Mouse (Mus musculus) lung, embryonic 16.5 days (tissue): Measurements from ENCODE around the gene Mlxip. TPM values are rescaled to one million over a fixed set of nuclear protein-coding genes. Genes with fewer than 3 reads are reported as not detected.

Experiments
- ATAC-seq: fragments of 200-750 bp; cut with Nextera tagmentation; 2 replicates; pipeline ENCODE4 v1.8.0; 2017; ENCODE audit warnings: low read depth, mild to moderate bottlenecking, moderate library complexity
- H3K27ac ChIP-seq: fragments of 300-500 bp; sonication (generic); 2 replicates; pipeline ENCODE4 v1.5.1; 2014; ENCODE audit warnings: mild to moderate bottlenecking, control low read depth, low read length
- H3K27me3 ChIP-seq: fragments of 300-500 bp; sonication (generic); 2 replicates; pipeline ENCODE4 v1.6.1; 2014; ENCODE audit warnings: low read depth, low read length, mixed read lengths; ENCODE audit not compliant: control insufficient read depth, insufficient read depth
- H3K36me3 ChIP-seq: fragments of 300-500 bp; sonication (generic); 2 replicates; pipeline ENCODE4 v1.6.1; 2014; ENCODE audit warnings: low read length; ENCODE audit not compliant: control insufficient read depth, insufficient read depth
- H3K4me1 ChIP-seq: fragments of 300-500 bp; sonication (generic); replicated peaks from 2 replicates; pipeline ENCODE4 v1.6.1; 2014; ENCODE audit warnings: low read length, mixed read lengths; ENCODE audit not compliant: control insufficient read depth, insufficient read depth
- H3K4me2 ChIP-seq: fragments of 300-500 bp; sonication (generic); 2 replicates; pipeline ENCODE4 v1.6.1; 2014; ENCODE audit warnings: low read depth, low read length, control low read depth
- H3K4me3 ChIP-seq: fragments of 300-500 bp; sonication (generic); 2 replicates; pipeline ENCODE4 v1.5.1; 2014; ENCODE audit warnings: mild to moderate bottlenecking, low read length, control low read depth
- H3K9ac ChIP-seq: fragments of 300-500 bp; sonication (generic); 2 replicates; pipeline ENCODE4 v1.6.1; 2014; ENCODE audit warnings: low read length, control low read depth
- H3K9me3 ChIP-seq: fragments of 300-500 bp; sonication (generic); 2 replicates; pipeline ENCODE4 v1.6.1; 2016; ENCODE audit warnings: low read length; ENCODE audit not compliant: control insufficient read depth
- WGBS: fragments of 180-500 bp; shearing (Covaris S2); extraction: QIAGEN DNeasy Blood & Tissue Kit; methylation state at CpG from one replicate; pipeline ENCODE4 v1.1.7; 2014; 5-methylcytosine and 5-hydroxymethylcytosine counted together
- polyA plus RNA-seq: library from polyadenylated mRNA; unstranded; fragments of >200 nt; fragmentation: Nextera tagmentation; extraction: Ambion mirVana; gene quantifications from 2 replicates; pipeline ENCODE4 v1.2.1, GENCODE M21; 2015

Mlxip gene
- polyA plus RNA-seq, 1 experiment from 2014 or later, result 17.8 TPM

DNA sequence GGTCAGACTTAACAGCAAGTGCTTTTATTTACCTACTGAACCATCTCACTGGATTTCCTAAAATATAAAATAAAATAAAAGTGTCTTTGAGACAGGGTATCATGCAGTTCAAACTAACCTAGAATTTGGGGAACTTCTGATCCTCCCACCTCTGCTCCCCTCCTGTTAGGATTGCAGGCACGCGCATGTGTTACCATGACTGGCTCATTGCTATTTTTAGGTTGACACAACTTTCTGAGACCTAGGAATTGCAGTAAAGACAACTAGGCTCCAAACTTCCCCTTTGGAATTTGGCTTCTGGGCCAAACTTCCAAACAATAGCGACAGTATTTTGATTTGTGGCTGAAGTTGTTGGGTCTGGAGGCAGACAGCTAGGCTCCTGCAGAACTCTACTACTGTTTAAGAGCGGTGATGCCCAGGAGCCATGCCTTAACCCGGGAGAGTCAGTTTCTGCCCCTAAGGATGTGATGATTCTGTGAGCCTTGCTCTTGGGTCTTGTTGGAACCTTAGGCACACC, 754 bp upstream of the Mlxip start:
- Histone ChIP-seq H3K27ac (peak overlapping the region; percentile 93), H3K9me3 (no peaks in the 10 kb centered on the region), H3K4me1 (peaks cover 24% of the 10 kb centered on the region), H3K9ac (peak overlapping the region; percentile 55), H3K4me2 (peak overlapping the region; percentile 92), H3K4me3 (peak overlapping the region; percentile 96), H3K36me3 (no peaks in the 10 kb centered on the region), H3K27me3 (no peaks in the 10 kb centered on the region)
- 14% methylated on average over 5 of the region's 5 CpGs for WGBS
- ATAC-seq, result peak; percentile 6; the same call in 1 of the 2 replicates

DNA sequence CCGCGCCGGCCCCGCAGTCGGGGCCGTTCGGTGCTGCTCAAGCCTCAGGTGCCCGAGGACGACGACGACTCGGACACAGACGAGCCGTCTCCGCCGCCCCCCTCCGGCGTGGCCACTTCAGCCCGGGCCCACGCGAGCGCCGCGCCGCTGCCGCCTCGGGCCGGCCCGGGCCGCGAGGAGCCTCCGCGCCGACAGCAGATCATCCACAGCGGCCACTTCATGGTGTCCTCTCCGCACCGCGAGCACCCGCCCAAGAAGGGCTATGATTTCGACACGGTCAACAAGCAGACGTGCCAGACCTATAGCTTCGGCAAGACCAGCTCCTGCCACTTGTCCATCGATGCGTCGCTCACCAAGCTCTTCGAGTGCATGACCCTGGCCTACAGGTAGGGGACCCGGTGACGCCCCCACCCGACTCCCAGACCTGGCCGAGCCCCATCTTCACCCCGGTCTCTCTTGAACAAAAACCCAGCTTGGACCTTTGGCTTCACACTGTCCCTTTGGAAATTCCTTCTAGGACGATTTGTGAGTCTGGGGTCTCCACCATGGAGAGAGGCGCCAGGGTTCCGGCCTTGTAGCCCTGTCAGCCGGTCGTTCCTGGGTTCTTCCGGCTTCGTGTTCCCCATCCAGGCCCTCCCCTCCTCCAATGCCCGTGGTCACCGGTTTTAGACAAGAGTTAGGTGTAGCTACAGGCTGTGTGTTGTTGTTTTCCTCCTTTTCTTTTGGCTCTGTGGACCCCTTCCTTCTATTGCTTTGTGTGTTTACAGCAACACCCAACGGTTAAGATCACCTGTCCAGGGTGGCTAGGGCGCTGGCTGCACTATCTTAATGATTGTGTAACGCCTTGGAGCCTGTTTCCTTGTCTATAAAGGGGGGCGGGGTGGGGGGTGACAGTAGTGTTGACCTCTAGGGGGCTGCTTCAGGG, 621 bp downstream of the Mlxip start:
- H3K27me3 ChIP-seq, result no peaks in the 10 kb centered on the region
- peak overlapping the region; percentile 93 for H3K27ac ChIP-seq
- peak overlapping the region; percentile 95 for H3K9ac ChIP-seq
- under 1% methylated on average over 56 of the region's 65 CpGs for WGBS
- H3K36me3 ChIP-seq, result no peaks in the 10 kb centered on the region
- H3K9me3 ChIP-seq, result no peaks in the 10 kb centered on the region
- peak overlapping the region; percentile 92 for H3K4me2 ChIP-seq
- ATAC-seq, result peak; percentile 13
- peak overlapping the region; percentile 96 for H3K4me3 ChIP-seq
- peaks cover 24% of the 10 kb centered on the region for H3K4me1 ChIP-seq

DNA sequence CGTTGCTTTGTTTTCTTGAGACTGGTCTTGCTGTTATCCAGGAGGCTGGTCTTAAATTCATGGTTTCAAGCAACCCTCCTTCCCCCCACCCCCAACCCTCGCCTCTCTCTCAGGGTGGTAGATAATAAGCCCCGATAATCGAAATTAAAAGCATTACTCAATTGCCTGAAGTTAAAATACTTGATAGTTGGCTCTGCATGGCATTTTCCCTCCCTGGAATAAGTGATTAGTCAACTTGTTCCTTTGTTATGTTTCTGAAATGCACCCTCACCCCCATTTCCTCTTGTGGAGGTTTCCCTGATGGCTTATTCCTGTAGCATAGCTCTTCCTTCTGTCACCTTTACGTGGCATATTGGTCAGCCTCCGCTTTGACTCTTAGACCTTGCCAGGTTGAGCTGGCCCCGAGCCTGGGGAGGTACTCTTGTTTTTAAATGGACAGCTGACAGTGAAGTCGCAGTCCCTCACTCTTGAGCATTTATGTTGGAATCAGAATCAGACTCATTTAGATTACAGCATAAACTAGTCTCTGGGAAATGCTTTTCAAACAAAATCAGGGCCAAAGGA, 2.4 kb downstream of the Mlxip start:
- ATAC-seq, result no peak
- Histone ChIP-seq H3K27ac (0 out of 2 replicates have a peak overlapping the region, but pooled peaks have one; percentile 25), H3K4me3 (peak overlapping the region; percentile 96), H3K4me2 (peak overlapping the region; percentile 92), H3K27me3 (no peaks in the 10 kb centered on the region), H3K9me3 (no peaks in the 10 kb centered on the region), H3K4me1 (peaks cover 24% of the 10 kb centered on the region), H3K9ac (peak overlapping the region; percentile 95), H3K36me3 (no peaks in the 10 kb centered on the region)
- WGBS, result 45% methylated on average over 8 of the region's 8 CpGs

DNA sequence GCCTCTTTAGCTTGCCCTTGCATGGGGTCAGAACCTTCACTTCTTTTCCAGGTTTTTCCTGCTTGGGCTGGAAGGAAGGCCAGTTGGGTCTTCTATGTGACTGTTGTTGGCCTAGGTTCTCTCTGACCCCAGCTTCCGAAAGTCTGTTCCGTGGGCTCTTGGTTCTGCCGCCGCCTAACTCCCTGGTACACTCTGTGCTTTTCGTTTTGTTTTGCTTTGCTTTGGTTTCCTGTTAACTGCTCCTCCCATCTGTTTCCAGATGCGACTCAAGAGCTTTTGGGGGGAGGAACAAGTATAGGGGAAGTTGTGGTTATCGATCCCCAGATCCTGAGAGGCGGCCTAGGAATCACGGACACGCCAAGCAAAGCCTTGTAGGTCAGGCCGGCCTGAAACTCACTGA, 3.2 kb downstream of the Mlxip start:
- Histone ChIP-seq H3K9me3 (no peaks in the 10 kb centered on the region), H3K36me3 (no peaks in the 10 kb centered on the region), H3K4me1 (peaks cover 24% of the 10 kb centered on the region), H3K9ac (no peak overlapping the region), H3K4me2 (peak overlapping the region; percentile 92), H3K27me3 (no peaks in the 10 kb centered on the region), H3K27ac (no peak overlapping the region), H3K4me3 (peak overlapping the region; percentile 96)
- ATAC-seq, result no peak
- 71% methylated on average over 11 of the region's 11 CpGs for WGBS

DNA sequence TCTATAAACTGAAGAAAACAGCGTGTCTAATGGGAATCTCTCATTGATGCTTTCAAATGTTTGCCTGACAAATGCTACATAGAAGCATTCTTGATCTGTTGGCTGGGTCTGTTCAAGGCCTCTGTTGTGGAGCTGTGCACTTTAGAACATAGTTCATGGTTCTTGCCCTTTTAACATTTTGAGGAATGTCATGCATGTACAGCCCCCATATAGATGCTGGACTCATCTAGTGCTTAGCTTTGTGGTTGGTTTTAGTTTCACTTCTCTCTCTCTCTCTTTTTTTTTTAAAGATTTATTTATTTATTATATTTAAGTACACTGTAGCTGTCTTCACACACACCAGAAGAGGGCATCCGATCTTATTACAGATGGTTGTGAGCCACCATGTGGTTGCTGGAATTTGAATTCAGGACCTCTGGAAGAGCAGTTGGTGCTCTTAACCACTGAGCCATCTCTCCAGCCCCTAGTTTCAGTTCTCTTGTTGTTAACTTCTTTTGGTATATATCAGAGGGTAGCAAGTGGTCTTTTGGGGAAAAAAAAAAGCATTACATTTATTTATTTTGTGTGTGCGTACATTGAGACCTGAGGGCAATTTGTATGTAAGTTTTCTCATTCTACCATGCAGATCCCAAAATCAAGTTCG, 4.4 kb downstream of the Mlxip start:
- no peak overlapping the region for H3K9ac ChIP-seq
- H3K27me3 ChIP-seq, result no peaks in the 10 kb centered on the region
- H3K4me1 ChIP-seq, result peaks cover 18% of the 10 kb centered on the region
- 89% methylated on average over 4 of the region's 4 CpGs for whole genome bisulfite sequencing
- H3K4me2 ChIP-seq, result no peak overlapping the region
- no peak overlapping the region for H3K4me3 ChIP-seq
- no peak overlapping the region for H3K27ac ChIP-seq
- H3K9me3 ChIP-seq, result no peaks in the 10 kb centered on the region
- no peak for ATAC-seq
- H3K36me3 ChIP-seq, result no peaks in the 10 kb centered on the region

DNA sequence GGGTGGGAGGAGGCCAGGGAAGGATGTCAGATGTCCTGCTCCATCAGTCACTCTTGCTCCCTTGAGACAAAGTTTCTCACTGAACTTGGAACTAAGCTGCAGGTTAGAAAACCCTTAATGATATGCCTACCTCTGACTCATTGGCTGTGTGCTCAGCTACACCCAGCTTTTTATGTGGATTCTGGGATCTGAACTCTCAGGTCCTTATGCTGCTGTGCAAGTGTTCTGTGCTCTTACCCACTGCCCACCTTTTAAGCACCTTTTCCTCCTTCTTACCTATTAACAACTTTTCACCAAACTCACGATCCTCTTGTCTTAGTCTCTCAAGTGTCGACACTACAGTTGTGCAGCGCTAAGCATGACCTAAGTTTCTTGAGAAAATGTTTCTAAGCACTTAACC, 9.9 kb downstream of the Mlxip start:
- Histone ChIP-seq H3K4me1 (peaks cover 6% of the 10 kb centered on the region; the same call in 1 of the 2 replicates), H3K9me3 (no peaks in the 10 kb centered on the region), H3K36me3 (no peaks in the 10 kb centered on the region), H3K4me3 (no peak overlapping the region), H3K27me3 (no peaks in the 10 kb centered on the region), H3K4me2 (no peak overlapping the region), H3K9ac (no peak overlapping the region), H3K27ac (no peak overlapping the region; the same call in 1 of the 2 replicates)
- WGBS, result 64% methylated on average over 3 of the region's 3 CpGs
- peak; percentile 65; the same call in 1 of the 2 replicates for ATAC-seq

DNA sequence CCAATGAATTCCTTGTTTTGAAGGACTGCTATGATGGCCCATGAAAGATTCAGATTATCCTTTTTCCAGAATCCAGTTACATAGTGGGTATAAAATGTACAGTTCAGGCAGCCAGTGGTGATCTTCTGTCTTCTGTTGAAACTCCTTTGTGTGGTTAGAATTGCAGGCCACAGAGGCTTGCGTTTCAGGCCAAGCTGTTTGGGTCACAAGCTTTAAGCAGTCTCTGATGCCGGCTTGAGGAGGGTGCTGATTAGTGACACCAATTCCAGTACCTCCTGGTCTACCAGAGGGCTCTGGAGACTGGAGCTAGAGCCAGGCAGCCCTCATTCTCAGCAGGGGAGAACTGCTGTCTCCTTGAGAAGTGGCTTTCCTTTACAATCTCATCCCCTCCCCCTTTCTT, 12.4 kb downstream of the Mlxip start:
- ATAC-seq, result no peak
- no peak overlapping the region for H3K27ac ChIP-seq
- no peaks in the 10 kb centered on the region for H3K9me3 ChIP-seq
- H3K4me2 ChIP-seq, result no peak overlapping the region
- no peaks in the 10 kb centered on the region for H3K27me3 ChIP-seq
- H3K36me3 ChIP-seq, result peaks cover 5% of the 10 kb centered on the region; the same call in 1 of the 2 replicates
- peaks cover 6% of the 10 kb centered on the region; the same call in 1 of the 2 replicates for H3K4me1 ChIP-seq
- H3K9ac ChIP-seq, result no peak overlapping the region
- 56% methylated on average over 2 of the region's 2 CpGs for WGBS
- no peak overlapping the region for H3K4me3 ChIP-seq

DNA sequence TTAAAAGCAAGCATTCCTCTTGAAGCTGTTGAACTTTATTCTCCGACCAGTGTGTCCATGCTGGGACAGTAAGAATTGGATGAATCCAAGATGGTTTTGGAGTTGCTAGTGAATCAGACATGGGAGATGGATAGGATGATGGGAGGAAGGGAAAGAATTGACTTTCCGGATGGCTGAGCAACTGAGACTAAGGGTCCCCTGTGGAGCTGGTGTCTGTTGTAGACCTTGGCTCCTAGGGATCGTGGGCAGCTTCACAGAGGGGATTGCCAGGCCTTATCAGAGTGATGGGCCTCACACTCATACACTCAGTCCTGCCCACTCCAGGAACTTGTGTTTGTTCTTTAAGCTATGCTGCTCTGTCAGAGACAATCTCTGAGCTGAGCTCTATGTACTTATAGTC, 13.6 kb downstream of the Mlxip start:
- Histone ChIP-seq H3K4me3 (no peak overlapping the region), H3K27ac (no peak overlapping the region), H3K9me3 (no peaks in the 10 kb centered on the region), H3K4me2 (no peak overlapping the region), H3K4me1 (peaks cover 10% of the 10 kb centered on the region; the same call in 1 of the 2 replicates), H3K9ac (no peak overlapping the region), H3K36me3 (peaks cover 5% of the 10 kb centered on the region; the same call in 1 of the 2 replicates), H3K27me3 (no peaks in the 10 kb centered on the region)
- 61% methylated on average over 3 of the region's 3 CpGs for WGBS
- ATAC-seq, result no peak

DNA sequence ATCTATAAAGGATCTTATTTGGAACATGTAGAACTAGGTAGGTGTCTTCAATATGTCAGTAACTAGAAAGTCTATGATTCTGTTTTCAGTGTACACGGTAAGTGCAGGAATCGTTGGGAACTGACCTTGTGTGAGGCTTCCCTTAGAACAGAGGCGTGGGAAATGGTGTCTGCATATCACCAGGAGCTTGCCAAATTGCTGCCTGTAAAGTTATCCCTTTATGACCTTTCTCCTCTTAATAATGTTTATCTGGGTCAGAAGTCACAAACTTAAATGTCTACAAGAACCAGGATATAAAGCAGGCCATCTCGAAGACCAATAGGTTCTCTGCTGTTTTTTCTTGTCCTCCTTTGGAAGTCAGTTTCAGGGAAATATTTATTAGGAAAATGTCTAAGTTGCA, 17.6 kb downstream of the Mlxip start:
- Histone ChIP-seq H3K4me3 (no peak overlapping the region), H3K27ac (no peak overlapping the region), H3K4me1 (peaks cover 25% of the 10 kb centered on the region), H3K9ac (no peak overlapping the region), H3K9me3 (no peaks in the 10 kb centered on the region), H3K36me3 (peaks cover 5% of the 10 kb centered on the region; the same call in 1 of the 2 replicates), H3K27me3 (no peaks in the 10 kb centered on the region), H3K4me2 (no peak overlapping the region)
- ATAC-seq, result no peak
- 76% methylated on average over 4 of the region's 4 CpGs for WGBS
